Mouse (Mus musculus) stomach, embryonic 16.5 days (tissue): ENCODE measurements around the gene Gm12184. TPM values are rescaled to one million over a fixed set of nuclear protein-coding genes. Genes with fewer than 3 reads are reported as not detected.
A peak's percentile ranks its signal among the peaks of the same experiment; 100 is the strongest.

Experiments
- ATAC-seq: fragments of 200-750 bp; cut with Nextera tagmentation; 2 replicates; pipeline ENCODE4 v1.8.0; 2017; ENCODE audit warnings: moderate number of reproducible peaks, moderate TSS enrichment; ENCODE audit not compliant: insufficient read depth, low FRiP score
- H3K27ac ChIP-seq: fragments of 300-500 bp; sonication (generic); 2 replicates; pipeline ENCODE4 v1.5.1; 2014; ENCODE audit warnings: low read length
- H3K27me3 ChIP-seq: fragments of 300-500 bp; sonication (generic); 2 replicates; pipeline ENCODE4 v1.6.1; 2014; ENCODE audit warnings: low read length, control low read depth, mixed read lengths; ENCODE audit not compliant: control insufficient read depth, insufficient read depth
- H3K36me3 ChIP-seq: fragments of 300-500 bp; sonication (generic); 2 replicates; pipeline ENCODE4 v1.6.1; 2014; ENCODE audit warnings: low read length; ENCODE audit not compliant: control insufficient read depth, insufficient read depth
- H3K4me1 ChIP-seq: fragments of 300-500 bp; sonication (generic); 2 replicates; pipeline ENCODE4 v1.6.1; 2014; ENCODE audit warnings: low read length, control low read depth, mixed read lengths; ENCODE audit not compliant: control insufficient read depth, insufficient read depth
- H3K4me2 ChIP-seq: fragments of 300-500 bp; sonication (generic); 2 replicates; pipeline ENCODE4 v1.6.1; 2014; ENCODE audit warnings: low read depth, low read length, mixed read lengths
- H3K4me3 ChIP-seq: fragments of 300-500 bp; sonication (generic); replicated peaks from 2 replicates; pipeline ENCODE4 v1.5.1; 2014; ENCODE audit warnings: mild to moderate bottlenecking, low read length
- H3K9ac ChIP-seq: fragments of 300-500 bp; sonication (generic); 2 replicates; pipeline ENCODE4 v1.6.1; 2014; ENCODE audit warnings: low read length
- H3K9me3 ChIP-seq: fragments of 300-500 bp; sonication (generic); replicated peaks from 2 replicates; pipeline ENCODE4 v1.6.1; 2016; ENCODE audit warnings: low read length, control low read depth; ENCODE audit not compliant: control insufficient read depth
- WGBS: fragments of 180-500 bp; shearing (Covaris S2); extraction: QIAGEN DNeasy Blood & Tissue Kit; methylation state at CpG from one replicate; pipeline ENCODE4 v1.1.7; 2014; 5-methylcytosine and 5-hydroxymethylcytosine counted together
- polyA plus RNA-seq: library from polyadenylated mRNA; unstranded; fragments of >200 nt; fragmentation: Nextera tagmentation; extraction: Ambion mirVana; gene quantifications from 2 replicates; pipeline ENCODE4 v1.2.1, GENCODE M21; 2015

Gene Gm12184
- polyA plus RNA-seq, 1 experiment from 2014 or later, result 0.98 TPM

DNA sequence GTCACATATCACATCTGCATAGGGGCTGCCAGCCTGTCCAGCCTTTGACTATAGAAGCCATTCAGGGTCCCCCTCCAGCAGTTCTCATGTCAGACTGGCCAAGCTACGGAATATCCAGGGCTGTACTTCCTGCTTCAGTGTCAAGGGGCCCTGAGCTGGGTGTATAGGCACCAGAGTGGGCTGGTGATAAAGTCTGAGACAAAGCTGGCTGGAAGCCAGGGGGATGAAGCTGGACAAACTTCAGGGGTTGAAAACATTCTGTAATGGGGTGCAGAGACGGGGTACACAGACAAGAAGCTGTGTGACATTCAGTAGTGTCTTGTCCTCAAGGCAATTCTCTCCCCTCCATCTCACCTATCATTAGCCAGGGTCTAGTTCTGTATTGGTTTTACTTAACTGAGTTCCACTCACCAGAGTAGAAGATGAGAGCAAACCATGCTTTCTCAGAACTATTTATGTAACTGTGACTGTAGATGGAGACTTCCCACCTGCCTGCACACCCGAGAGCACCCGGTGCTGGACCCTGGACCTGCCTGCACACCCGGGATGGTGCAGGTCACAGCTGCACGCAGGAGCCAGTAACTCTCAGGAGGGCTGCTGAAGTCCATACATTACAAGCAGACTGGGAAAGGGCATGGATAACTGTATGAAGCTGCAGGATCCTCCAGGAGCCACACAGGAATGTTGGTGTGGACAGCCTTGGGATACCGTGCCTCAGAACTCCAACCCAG is 43.1 kb upstream of the Gm12184 start:
- Histone ChIP-seq H3K27me3 (no peaks in the 10 kb centered on the region), H3K9me3 (no peaks in the 10 kb centered on the region), H3K4me1 (peaks cover 25% of the 10 kb centered on the region), H3K27ac (peak overlapping the region; percentile 60), H3K4me2 (peak overlapping the region; percentile 67), H3K36me3 (0 out of 2 replicates have a peak, but pooled peaks cover 4% of the 10 kb centered on the region), H3K4me3 (peak overlapping the region; percentile 62), H3K9ac (peak overlapping the region; percentile 54)
- no peak for ATAC-seq
- 37% methylated on average over 7 of the region's 7 CpGs for WGBS

DNA sequence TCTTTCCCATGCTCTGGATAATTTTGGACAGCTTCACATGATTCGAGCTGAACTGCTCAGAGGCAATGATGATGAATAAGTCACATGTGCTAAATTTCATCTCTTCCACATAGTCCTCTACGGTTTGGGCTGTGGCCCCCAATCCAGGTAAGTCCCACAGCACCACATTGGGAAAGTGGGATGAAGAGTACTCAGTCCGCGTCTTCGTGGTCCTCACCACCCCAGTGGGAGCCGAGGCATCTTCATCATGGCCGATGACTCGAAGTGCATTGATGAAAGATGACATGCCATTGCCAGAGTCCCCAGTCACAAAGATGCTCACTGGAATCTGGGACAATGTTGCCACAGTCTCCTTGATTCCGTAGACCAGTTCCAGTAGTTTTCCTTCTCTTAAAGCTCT is 40.0 kb upstream of the Gm12184 start:
- Histone ChIP-seq H3K9me3 (no peaks in the 10 kb centered on the region), H3K27ac (no peak overlapping the region), H3K4me2 (no peak overlapping the region), H3K27me3 (no peaks in the 10 kb centered on the region), H3K36me3 (0 out of 2 replicates have a peak, but pooled peaks cover 4% of the 10 kb centered on the region), H3K9ac (no peak overlapping the region), H3K4me1 (peaks cover 17% of the 10 kb centered on the region), H3K4me3 (no peak overlapping the region)
- 96% methylated on average over 9 of the region's 9 CpGs for WGBS
- no peak for ATAC-seq

DNA sequence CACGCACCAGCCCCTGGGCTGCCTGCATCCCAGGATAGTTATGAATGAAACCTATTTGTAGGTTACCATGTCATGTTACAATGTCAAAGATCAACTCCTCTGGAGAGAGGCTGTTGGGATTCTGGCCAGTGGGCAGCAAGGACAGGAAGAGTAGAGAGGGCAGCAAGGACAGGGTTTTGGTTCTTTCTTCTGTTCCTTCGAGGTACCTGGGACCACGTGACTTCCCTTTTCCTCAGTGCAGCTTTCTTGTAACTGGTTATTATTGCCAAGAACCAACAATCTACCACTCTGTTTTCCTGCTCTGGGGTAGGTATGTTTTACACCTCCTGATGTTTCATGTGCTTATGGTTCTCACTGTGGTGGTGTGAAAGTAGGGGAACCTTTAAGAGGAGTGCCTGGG is 37.4 kb upstream of the Gm12184 start:
- ATAC-seq, result no peak
- 0 out of 2 replicates have a peak, but pooled peaks cover 4% of the 10 kb centered on the region for H3K36me3 ChIP-seq
- H3K27me3 ChIP-seq, result no peaks in the 10 kb centered on the region
- H3K27ac ChIP-seq, result no peak overlapping the region
- H3K9ac ChIP-seq, result no peak overlapping the region
- no peaks in the 10 kb centered on the region for H3K4me1 ChIP-seq
- no peak overlapping the region for H3K4me2 ChIP-seq
- WGBS, result 88% methylated on average over 3 of the region's 3 CpGs
- no peak overlapping the region for H3K4me3 ChIP-seq
- H3K9me3 ChIP-seq, result no peaks in the 10 kb centered on the region

DNA sequence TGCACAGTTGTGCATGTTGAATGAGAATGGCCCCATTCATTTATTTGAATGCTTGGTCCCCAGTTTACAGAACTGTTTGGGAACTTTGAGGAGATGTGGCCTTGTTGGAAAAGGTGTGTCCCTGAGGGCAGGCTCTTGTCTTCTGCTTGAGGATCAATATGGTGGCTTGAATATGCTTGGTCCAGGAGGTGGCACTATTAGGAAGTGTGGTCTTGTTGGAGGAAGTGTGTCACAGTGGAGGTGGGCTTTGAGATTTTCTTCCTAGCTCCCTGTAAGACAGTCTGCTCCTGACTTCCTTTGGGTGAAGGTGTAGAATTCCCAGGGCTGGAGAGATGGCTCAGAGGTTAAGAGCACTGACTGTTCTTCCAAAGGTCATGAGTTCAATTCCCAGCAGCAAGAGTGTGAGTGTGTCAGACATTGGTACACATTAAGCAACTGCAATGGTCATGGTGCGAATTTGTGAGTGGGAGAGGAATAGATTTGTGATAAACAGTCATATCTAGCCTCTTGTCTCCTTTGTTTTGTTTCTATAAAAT is 36.4 kb upstream of the Gm12184 start:
- no peak for ATAC-seq
- no peak overlapping the region for H3K4me3 ChIP-seq
- no peak overlapping the region for H3K9ac ChIP-seq
- H3K9me3 ChIP-seq, result no peaks in the 10 kb centered on the region
- 64% methylated on average over 1 of the region's 1 CpGs for WGBS
- no peaks in the 10 kb centered on the region for H3K27me3 ChIP-seq
- no peak overlapping the region for H3K27ac ChIP-seq
- no peak overlapping the region for H3K4me2 ChIP-seq
- no peaks in the 10 kb centered on the region for H3K4me1 ChIP-seq
- 0 out of 2 replicates have a peak, but pooled peaks cover 4% of the 10 kb centered on the region for H3K36me3 ChIP-seq

DNA sequence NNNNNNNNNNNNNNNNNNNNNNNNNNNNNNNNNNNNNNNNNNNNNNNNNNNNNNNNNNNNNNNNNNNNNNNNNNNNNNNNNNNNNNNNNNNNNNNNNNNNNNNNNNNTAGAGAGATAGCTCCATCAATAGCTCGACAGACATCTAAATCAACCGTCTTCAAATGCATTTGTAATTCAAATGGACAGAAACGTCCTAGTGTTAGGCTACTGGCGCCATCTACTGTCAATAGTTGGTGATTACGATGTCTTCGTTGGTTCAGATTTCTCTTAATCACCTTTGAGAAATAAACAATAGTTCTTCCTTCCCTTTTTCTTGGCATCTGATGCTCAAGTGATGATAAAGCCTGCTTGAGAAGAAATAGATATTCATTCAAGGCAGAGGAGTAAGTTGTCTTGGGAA is 32.6 kb upstream of the Gm12184 start:
- ATAC-seq, result no peak
- peaks cover 10% of the 10 kb centered on the region for H3K4me1 ChIP-seq
- H3K4me2 ChIP-seq, result peak overlapping the region; percentile 56
- under 1% methylated on average over 6 of the region's 6 CpGs for WGBS
- H3K9me3 ChIP-seq, result no peaks in the 10 kb centered on the region
- no peak overlapping the region for H3K27ac ChIP-seq
- no peak overlapping the region for H3K9ac ChIP-seq
- no peaks in the 10 kb centered on the region for H3K36me3 ChIP-seq
- H3K27me3 ChIP-seq, result no peaks in the 10 kb centered on the region
- peak overlapping the region; percentile 81; the same call in 1 of the 2 replicates for H3K4me3 ChIP-seq

DNA sequence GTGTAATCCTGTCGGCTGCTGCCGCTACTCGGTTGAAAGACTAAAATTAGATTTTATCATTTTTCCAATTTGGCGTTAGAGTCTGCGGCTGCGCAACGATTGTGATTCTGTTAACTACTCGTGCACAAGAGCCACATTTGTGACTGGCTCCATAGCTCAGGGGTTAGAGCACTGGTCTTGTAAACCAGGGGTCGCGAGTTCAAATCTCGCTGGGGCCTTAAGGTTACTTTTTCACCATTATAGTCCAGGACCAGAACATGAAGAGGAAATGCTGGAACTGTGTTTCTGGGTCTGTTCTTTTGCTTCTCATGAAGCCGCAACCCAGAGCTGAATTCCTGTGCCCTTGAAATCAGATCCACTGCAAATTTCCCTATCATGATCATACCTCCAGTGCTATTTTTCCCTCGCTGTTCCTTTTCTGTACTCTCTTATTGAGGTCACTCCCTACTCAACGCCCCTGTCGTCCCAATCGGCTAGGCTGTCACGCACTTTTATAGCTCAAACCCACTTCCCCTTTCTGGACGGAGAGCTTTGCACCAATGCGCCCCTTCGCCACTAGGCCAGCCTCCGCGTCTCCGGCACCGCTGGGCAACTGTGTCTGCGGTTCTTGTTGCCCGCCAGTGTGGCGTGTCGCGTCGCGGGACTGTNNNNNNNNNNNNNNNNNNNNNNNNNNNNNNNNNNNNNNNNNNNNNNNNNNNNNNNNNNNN is 27.2 kb upstream of the Gm12184 start:
- H3K27me3 ChIP-seq, result no peaks in the 10 kb centered on the region
- H3K4me3 ChIP-seq, result peak overlapping the region; percentile 81
- H3K27ac ChIP-seq, result peak overlapping the region; percentile 45
- H3K4me2 ChIP-seq, result peak overlapping the region; percentile 88
- 1% methylated on average over 31 of the region's 31 CpGs for WGBS
- H3K9ac ChIP-seq, result peak overlapping the region; percentile 66
- H3K4me1 ChIP-seq, result peaks cover 12% of the 10 kb centered on the region
- H3K9me3 ChIP-seq, result no peaks in the 10 kb centered on the region
- no peaks in the 10 kb centered on the region for H3K36me3 ChIP-seq
- ATAC-seq, result peak; percentile 63; the same call in 1 of the 2 replicates

DNA sequence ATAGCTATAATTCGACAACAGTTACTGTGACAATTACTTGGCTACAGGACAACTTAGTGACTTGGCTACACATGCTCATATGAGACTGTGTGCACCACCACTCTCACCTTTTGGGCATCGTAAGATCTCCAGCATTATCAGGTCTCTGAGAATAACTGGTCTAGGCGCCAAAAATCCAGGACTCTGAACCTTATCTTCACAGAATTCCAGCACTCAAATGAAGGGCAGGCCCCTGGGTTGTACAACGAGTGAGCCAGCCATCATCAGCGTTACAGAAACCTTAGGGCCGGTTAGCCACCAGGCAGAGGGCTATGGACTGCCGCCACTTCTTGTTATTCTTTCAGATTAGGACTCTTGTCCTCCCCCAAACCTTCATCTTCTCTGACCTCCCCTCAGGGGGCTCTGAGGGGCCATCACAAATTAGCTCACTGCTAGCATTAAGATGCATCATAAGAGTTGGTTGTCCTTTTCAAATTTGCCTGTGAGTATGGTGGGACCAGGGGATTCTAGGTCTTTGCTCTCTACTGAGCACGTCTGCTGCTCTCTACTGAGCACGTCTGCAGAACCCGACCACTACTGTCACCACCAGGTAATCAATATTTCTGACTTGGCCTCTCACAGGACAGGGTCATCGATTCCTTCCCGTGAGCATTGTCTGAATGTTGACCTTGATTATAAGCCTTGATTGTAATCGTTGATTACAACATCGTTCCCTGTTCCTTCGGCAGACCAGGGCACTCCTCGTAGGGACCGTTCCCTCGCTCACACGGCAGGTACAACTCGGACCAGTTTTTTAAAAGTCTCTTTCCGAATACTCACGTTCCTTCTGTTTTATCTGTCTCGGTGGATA is 26.4 kb upstream of the Gm12184 start:
- H3K9ac ChIP-seq, result peak overlapping the region; percentile 65

DNA sequence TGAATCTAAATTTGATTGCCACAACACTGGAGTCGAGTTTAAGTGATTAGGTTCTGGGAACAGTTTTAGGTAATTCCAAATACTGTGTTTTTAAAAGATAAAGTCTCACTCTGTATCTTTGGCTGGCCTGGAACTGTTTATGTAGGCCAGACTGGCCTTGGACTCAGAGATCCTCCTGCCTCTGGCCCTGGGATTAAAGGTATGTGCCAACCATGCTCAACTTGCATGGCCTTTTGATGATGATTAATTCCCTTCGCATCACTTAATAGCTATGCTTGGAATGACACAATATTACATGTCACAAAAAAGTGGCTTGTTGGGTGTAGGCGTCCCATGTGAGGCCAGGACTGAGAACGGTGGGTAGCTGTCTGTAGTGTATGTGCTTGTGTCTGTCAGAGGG is 25.7 kb upstream of the Gm12184 start:
- no peaks in the 10 kb centered on the region for H3K36me3 ChIP-seq
- H3K9ac ChIP-seq, result no peak overlapping the region
- 73% methylated on average over 4 of the region's 4 CpGs for WGBS
- H3K4me1 ChIP-seq, result peaks cover 12% of the 10 kb centered on the region
- no peak overlapping the region for H3K4me2 ChIP-seq
- ATAC-seq, result no peak
- H3K27ac ChIP-seq, result no peak overlapping the region
- H3K4me3 ChIP-seq, result no peak overlapping the region
- H3K27me3 ChIP-seq, result no peaks in the 10 kb centered on the region
- no peaks in the 10 kb centered on the region for H3K9me3 ChIP-seq

More for the DNA sequence above, 26.4 kb upstream of the Gm12184 start:
- peak overlapping the region; percentile 81 for H3K4me3 ChIP-seq
- H3K4me2 ChIP-seq, result peak overlapping the region; percentile 88
- no peak for ATAC-seq
- H3K4me1 ChIP-seq, result peaks cover 12% of the 10 kb centered on the region
- no peaks in the 10 kb centered on the region for H3K27me3 ChIP-seq
- no peaks in the 10 kb centered on the region for H3K9me3 ChIP-seq
- 11% methylated on average over 23 of the region's 23 CpGs for WGBS
- H3K36me3 ChIP-seq, result no peaks in the 10 kb centered on the region
- H3K27ac ChIP-seq, result no peak overlapping the region
